Mouse (Mus musculus) ES-Bruce4 (cell line): ENCODE measurements around the gene Tbx22.

Source experiments
- CTCF ChIP-seq: IDR thresholded peaks from one replicate; pipeline ENCODE4 v1.8.1; 2011; ENCODE audit warnings: low read depth, low read length
- EP300 ChIP-seq: IDR thresholded peaks from 2 replicates; pipeline ENCODE4 v1.6.1; 2011; ENCODE audit warnings: low read depth, low read length; ENCODE audit not compliant: insufficient read depth

- TF ChIP-seq CTCF: no peak
- TF ChIP-seq EP300: no peak
Measured at GRCm38 (mm10) chrX:107668677-107669076, 913 bp downstream of the Tbx22 start.
